Mouse (Mus musculus) ES-E14 (cell line): ENCODE data around the gene Ptprt.

ENCODE experiments used
- CHD2 ChIP-seq: IDR thresholded peaks from 2 replicates; pipeline ENCODE4 v1.6.1; 2014; ENCODE audit warnings: mild to moderate bottlenecking, low read depth, low read length, inconsistent platforms
- HCFC1 ChIP-seq: IDR thresholded peaks from 2 replicates; pipeline ENCODE4 v1.6.1; 2012; ENCODE audit warnings: low read length, inconsistent platforms, borderline replicate concordance; ENCODE audit not compliant: insufficient read depth
- MAFK ChIP-seq: IDR thresholded peaks from 2 replicates; pipeline ENCODE4 v1.6.1; 2014; ENCODE audit warnings: mild to moderate bottlenecking, low read depth, low read length, inconsistent platforms; ENCODE audit not compliant: insufficient read depth
- ZC3H11A ChIP-seq: IDR thresholded peaks from 2 replicates; pipeline ENCODE4 v1.6.1; 2012; ENCODE audit warnings: low read depth, mild to moderate bottlenecking, inconsistent platforms, low read length, borderline replicate concordance
- ZNF384 ChIP-seq: IDR thresholded peaks from 2 replicates; pipeline ENCODE4 v1.6.1; 2012; ENCODE audit warnings: low read depth, low read length, inconsistent platforms

GRCm38 (mm10) chr2:162341846-162342245 lies 319.1 kb downstream of the Ptprt start:
- TF ChIP-seq MAFK = no peak
- no peak for TF ChIP-seq HCFC1
- TF ChIP-seq ZNF384 = no peak
- TF ChIP-seq CHD2 = no peak
- TF ChIP-seq ZC3H11A = no peak
